Mouse (Mus musculus) CD8-positive naive resting alpha-beta T cell, adult 57 days (primary cell): ENCODE measurements around the gene 4933402N22Rik. TPM values are rescaled to one million over a fixed set of nuclear protein-coding genes. Genes with fewer than 3 reads are reported as not detected.

Experiments
- total RNA-seq: library from RNA; stranded (reverse); gene quantifications from one replicate; pipeline ENCODE4 v1.2.4, GENCODE M21; 2023

4933402N22Rik gene
- not detected for total RNA-seq

DNA sequence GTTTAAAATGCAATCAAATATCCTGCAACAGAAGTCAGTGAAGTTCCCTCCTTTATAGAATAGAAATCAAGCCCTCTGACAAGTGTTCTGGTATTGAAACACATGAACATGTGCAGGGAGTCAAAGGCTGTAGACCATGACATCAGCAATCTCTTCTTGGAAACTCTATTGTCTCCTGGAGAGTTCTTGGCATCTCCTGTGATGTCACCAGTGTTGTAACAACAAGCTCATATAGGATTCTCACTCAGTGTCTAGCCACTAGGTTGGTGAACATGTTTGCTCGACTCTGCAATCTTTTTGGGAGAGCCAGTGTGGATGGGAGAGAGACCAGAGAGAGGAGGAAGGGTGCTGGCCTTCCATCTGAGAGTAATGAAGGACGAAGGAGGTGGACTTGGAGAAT, at the start of gene 4933402N22Rik:
Gene 4933402N22Rik, plus strand, starts transcription at position 301 of the 400 bp plus-strand sequence.

Other genes with a start within 250 kb of the 4933402N22Rik start
- gene Gm8922, start 236.1 kb upstream of the 4933402N22Rik start, total RNA-seq: not detected
- gene Gm8926, start 147.5 kb upstream of the 4933402N22Rik start, total RNA-seq: not detected
- gene Gm6465, start 72.5 kb upstream of the 4933402N22Rik start, total RNA-seq: not detected